Mouse (Mus musculus) kidney, adult 8-10 months (tissue): ENCODE measurements around the gene Bag6.

ENCODE experiments used
- DNase-seq, 2 experiments: peaks; one replicate each; pipeline ENCODE4 v3.0.0; 2022

The Bag6 gene

DNA sequence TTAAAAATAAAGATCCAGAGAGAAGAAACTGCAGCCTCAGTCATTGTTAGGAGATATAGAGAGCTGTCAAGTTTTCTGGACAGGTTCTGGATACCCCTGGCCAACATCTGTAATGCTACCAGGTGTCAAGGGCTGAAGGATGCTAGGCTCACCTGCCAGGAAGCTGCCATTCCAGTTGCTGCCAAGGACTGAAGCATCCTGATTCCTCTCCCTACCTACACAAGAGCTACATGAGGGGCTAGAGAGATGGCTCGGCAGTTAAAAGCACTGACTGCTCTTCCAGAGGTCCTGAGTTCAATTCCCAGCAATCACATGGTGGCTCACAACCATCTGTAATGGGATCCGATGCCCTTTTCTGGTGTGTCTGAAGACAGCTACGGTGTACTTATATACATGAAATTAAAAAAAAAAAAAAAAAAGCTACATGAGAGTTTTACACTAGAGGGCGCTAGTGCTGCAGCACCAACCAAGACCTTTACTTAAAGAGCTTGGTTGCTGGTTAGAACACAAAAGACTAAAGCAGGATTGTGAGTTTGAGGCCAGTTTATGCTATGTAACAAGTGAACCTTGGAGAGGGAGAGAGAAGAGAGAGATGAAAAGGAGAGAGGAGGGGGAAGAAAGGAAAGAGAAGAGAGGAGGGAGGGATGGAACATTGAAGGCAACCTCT, 33.7 kb downstream of the Bag6 start:
- no peak for DNase-seq

- DNase-seq, result no peak
Observed at GRCm38 (mm10) chr17:35172445-35173234, 37.7 kb downstream of the Bag6 start.

DNA sequence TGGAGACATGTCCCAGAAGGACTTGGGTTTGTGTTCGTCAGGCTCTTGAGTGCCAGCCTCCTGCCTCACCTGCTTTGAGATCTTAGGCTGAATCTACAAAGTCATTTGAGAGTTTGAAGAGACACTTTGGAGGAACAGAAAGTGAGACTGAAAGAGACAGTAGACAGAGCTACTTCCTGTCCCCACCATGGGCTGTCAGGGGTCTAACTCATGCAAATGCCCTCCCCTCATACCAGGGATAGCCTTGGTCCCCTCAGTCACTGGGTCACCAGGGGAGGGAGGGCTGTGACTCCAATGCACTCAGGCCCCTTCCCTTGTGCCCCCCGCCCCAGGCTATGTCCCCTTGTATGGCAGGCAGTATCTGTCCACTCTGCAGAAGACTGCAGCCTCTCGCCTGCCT, 38.4 kb downstream of the Bag6 start:
- DNase-seq, result no peak

DNA sequence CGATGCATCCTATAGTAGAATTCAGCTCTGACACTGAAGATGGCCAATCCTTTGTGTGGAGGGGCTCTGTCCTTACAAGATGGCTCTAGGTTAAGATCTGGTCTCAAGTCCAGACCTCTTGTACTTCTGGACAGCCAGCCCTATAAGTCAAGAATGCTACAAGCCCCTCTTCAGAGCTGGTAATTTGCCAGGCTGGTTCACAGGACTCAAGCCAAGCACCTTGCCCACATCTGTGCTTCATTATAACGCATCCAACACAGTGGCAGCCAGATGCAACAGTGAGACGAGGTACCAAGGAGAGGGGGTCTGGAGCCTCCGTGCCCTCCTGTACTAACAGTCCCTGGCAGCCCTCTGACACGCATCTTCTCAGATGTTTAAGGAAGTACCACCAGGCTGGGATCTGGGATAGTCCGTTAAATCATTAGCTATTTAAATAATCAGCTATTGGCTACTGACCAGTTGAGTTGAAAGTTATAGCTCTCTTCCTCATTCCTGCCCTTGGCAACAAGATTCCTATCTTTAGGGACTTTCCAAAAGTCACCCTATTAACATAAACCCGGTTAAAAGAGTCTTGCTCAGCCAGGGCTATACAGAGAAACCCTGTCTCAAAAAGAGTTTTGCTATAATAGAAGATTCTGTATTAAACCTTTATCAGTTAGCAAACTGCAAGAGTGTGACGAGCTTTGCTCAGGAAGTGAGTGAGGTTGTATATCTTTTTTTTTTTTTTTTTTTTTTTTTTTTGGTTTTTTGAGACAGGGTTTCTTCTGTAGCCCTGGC, 39.4 kb downstream of the Bag6 start:
- DNase-seq, result no peak

DNA sequence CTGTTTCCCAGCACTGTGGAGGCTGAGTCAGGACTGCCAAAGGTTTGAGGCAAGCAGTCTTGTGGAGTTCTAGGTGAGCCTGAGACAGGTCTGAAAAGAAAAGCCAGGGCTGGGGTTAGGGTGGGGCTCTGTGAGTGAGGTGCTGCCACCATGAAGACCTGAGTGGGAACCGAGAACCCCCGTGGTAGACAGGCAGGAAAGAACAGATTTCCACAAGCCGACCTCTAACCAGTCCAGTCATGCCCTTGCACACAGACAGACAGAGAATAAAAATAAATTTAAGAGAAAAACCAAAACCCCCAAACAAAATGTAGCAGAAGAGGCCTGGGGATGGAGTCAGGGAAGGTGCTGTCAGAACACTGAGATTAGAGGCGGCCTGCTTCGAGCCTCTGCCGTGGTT, 40.4 kb downstream of the Bag6 start:
- no peak for DNase-seq

GRCm38 (mm10) chr17:35175968-35176367, 41.0 kb downstream of the Bag6 start, which contains the start of gene Aif1:
TSS of gene Aif1 (minus strand) at chr17:35176068.
- DNase-seq, result no peak

GRCm38 (mm10) chr17:35178528-35178927, 43.5 kb downstream of the Bag6 start:
- DNase-seq, result peak; percentile 62 to 79

- no peak for DNase-seq
Observed at GRCm38 (mm10) chr17:35180093-35180492, 45.1 kb downstream of the Bag6 start.

DNA sequence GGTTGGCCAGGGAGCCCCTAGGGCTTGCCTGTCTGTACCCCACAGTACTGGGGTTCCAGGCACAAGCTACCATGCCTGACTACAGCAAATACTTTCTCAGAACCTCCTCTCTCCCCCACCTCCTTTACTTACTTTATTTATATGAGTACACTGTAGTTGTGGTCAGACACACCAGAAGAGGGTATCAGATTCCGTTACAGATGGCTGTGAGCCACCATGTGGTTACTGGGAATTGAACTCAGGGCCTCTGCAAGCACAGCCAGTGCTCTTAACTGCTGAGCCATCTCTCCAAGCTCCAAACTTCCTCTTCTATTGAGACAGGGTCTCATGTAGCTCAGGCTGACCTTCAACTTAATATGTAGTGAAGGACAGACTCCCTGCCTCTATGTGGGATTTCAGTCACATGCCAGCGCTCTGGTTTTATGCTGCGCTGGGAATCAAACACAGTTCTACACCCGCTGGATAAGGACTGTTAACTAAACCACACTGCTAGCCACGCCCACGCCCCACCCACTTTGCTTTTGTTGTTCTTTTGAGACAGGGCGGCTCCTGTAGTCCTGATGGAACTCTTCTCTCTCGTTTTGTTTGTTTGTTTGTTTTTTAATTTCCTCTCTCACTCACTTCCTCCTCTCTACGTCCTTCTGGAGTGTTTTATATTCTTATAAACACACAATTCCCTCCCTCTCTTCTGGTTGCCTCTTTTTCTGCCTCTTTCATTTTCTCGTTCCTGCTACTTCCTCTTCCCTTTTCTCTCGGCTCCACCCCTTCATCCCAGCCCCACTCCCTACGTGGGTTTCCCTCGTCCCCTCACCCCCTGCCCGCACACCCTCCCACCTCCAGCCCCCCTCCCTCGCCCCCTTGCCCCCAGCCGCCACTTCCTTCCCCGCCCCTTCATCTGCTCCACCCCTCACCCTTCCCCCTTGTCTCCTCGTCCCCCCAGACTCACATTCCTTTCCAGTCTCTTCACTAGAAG, 50.9 kb downstream of the Bag6 start:
- DNase-seq, result peak; percentile 44 to 68

- no peak for DNase-seq
Observed at GRCm38 (mm10) chr17:35186681-35187080, 51.7 kb downstream of the Bag6 start.

DNA sequence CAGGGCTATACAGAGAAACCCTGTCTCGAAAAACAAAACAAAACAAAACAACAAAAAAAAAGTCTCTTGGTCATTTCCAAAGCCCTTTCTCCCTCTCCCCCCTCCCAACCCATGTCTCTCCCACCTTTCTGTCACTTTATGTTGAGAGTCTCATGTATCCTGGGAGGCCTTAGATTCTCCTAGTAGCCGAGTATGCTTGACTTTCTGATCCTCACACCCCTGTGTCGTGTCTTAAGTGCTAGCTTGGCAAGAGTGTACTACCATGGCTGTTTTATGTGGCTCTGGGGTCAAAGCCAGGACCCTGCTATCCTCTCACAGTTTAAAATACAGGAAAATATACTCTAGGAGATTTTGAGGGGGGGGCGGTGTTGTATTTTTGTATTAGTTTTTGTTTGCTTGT, 52.4 kb downstream of the Bag6 start:
- no peak for DNase-seq

- DNase-seq, result no peak
Observed at GRCm38 (mm10) chr17:35187959-35188610, 53.1 kb downstream of the Bag6 start, which contains the start of gene Lst1. TSS of gene Lst1 (minus strand) at chr17:35188439.

DNA sequence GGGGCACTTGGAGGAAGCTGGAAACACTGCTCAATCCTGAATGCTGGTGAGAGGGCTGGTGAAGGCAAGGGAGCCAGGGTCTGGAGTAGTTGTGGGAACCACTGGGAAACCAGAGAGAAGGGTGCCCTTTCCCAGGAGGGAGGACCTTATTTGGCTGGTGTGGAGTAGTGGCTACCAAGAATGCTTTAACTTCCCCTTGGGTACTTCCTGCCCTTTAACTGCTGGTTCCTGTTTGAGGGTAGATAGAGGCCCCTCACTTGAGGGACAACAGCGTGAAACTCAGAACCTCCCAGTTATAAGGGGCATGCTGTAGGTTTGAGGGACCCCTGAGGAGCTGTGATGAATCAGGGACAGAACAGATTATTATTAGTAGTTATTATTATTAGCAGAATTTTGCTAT, 54.2 kb downstream of the Bag6 start:
- DNase-seq, result no peak

DNA sequence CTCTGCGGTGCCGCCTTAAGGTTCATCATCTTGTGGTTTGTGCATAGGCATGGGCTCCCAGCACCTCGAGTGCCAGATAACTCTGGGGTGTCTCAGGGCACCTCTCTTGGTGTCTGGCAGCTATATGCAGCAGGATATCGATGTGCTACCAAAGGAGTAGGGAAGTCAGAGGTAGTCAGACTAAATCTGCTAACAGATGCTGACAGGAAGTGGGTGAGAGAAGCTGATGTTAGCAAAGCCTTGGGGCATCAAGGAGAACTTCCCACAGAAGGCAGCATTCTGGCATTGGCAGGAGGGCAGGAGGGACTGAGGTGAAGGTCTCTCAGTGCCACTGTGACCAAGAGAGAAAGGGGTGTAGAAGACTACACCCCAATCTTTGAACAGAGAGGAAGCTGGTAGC, 55.1 kb downstream of the Bag6 start:
- DNase-seq, result no peak

DNA sequence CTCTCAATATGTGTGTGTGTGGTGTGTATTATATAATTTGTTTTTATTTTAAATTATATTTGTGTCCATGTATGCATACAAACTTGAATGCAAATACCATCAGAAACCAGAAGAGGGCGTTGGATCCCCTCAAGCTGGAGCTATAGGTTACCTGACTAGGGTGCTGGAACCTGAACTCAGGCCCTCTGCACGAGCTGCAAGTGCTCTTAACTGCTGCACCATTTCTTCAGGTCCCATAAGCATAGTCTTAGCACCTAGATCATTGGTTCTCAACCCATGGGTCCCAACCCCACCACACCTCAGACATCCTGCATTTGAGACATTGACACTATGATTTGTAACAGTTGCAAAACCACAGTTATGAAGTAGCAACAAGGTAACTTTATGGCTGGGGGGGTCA, 56.7 kb downstream of the Bag6 start:
- no peak for DNase-seq

DNA sequence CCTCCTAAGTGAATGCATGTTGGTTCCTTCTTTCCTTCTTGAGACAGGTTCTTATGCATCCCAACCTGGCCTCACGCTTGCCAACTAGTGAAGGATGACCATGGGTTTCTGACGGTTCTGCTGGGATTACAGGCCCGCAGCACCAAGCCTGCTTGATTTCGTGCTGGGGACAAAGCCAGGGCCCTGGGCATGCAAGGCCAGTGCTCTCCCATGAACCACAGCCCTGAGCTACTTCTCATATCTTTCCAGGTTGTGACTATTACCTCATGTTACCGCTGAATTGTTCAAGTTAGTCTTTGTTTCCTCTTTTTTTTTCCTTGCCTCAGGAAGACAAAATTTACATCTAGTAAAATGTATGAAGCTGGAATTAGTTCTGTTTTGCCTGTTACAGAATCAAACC, 57.9 kb downstream of the Bag6 start:
- no peak for DNase-seq

DNA sequence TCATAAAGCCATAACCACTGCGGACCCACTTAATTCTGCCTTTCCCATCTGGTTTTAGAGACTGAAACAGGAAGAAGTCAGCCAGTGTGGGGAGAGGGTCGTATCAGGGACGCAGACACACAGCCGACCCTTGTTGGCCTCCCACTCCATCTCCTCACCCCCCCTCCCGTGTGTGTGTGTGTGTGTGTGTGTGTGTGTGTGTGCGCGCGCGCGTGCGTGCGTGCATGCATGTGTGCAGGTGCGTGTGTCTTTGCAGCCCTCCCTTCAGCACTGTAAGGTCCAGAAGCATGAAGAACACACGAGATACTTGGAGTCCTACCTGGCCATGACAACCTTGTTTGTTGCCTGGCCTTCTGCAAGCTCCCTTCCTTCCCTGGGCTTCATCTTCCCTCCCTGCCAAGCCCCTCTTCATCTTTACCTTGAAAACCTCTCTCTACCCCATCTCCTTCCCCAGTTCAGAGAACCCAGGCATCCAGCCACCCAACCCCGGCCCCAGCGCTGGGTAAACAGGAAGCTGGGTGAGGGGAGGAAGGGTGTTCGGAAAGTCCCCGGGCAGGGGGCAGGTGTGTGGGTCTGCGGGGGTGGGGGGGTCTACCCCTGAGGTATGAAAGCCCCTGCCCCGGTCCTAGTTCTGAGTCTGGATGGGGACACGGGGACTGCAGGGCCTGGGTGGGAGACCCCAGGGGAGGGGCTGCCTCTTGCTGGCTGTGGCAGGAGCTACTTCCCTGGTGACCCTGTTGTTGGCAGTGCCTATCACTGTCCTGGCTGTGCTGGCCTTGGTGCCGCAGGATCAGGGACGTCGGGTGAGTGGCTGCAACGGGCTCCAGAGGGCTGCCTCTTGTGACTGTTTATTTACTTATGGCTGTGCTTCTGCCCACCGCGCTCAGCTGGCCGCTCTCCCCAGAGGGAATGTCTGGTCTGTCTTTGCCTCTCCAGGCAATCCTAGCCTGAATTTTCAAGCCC, 59.2 kb downstream of the Bag6 start, which contains the start of gene Ltb:
Gene Ltb, plus strand, starts transcription at position 559 of the 963 bp plus-strand sequence.
- no peak for DNase-seq

DNA sequence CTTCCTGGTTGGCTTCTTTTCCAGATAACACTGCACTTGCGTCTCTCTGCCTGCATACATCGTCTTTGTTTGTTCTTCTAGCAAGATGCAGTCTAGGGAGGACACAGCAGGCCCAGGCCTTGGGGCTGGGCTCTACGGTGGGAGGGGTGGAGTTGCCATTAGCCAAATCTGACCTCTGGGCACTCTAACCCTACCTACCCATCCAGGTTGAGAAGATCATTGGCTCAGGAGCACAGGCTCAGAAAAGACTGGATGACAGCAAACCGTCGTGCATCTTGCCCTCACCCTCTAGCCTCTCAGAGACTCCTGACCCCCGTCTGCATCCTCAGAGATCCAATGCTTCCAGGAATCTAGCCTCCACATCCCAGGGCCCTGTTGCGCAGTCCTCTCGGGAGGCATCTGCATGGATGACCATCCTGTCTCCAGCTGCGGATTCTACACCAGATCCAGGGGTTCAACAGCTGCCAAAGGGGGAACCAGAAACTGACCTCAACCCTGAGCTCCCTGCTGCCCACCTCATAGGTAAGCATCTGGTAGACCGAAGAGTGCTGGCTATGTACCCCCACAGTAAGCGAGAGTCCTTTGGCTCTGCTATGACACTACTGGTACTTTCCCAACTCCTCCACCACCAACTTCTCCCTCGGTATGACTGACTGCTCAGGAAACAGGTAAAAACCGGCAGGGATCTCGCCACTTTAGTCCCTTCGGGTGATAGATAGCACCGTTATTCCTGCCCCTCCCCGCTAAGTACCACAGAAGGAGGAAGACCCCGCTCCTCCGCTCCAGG, 60.1 kb downstream of the Bag6 start:
- no peak for DNase-seq

GRCm38 (mm10) chr17:35195631-35196320, 60.8 kb downstream of the Bag6 start:
- DNase-seq, result peak; percentile 48 to 74
